Mouse (Mus musculus): ENCODE measurements around the gene Ankrd13b. TPM values are rescaled to one million over a fixed set of nuclear protein-coding genes. Genes with fewer than 3 reads are reported as not detected.

Gene Ankrd13b
- polyA plus RNA-seq, 1 experiment from 2014 or later, result 11.6 TPM

GRCm38 (mm10) chr11:77511336-77511735 is 21.9 kb upstream of the Ankrd13b start:
- Histone ChIP-seq H3K4me2 (ENCODE audit: low read depth, low read length) (peak overlapping the region; percentile 97; the same call in 1 of the 2 replicates), H3K27ac (replicated peaks; ENCODE audit: low read depth, low read length) (no peak overlapping the region), H3K9me3 (ENCODE audit: control insufficient read depth, low read length) (no peaks in the 10 kb centered on the region), H3K4me1 (ENCODE audit: control insufficient read depth, insufficient read depth, low read length) (peaks cover 37% of the 10 kb centered on the region), H3K4me3 (ENCODE audit: low read depth, low read length) (no peak overlapping the region), H3K9ac (ENCODE audit: low read depth, low read length) (no peak overlapping the region), H3K36me3 (ENCODE audit: control insufficient read depth, insufficient read depth, low read length) (peaks cover 24% of the 10 kb centered on the region), H3K27me3 (replicated peaks; ENCODE audit: control insufficient read depth, insufficient read depth, low read length) (peaks cover 19% of the 10 kb centered on the region)
- 64% methylated on average over 5 of the region's 5 CpGs for whole genome bisulfite sequencing
- DNase-seq (ENCODE audit: low spot score) (no peak), ATAC-seq (ENCODE audit: low read depth) (no peak)

GRCm38 (mm10) chr11:77508068-77509021 is 18.9 kb upstream of the Ankrd13b start:
- H3K4me1 ChIP-seq (ENCODE audit: control insufficient read depth, insufficient read depth, low read length), result peaks cover 18% of the 10 kb centered on the region
- H3K9ac ChIP-seq (ENCODE audit: low read depth, low read length), result peak overlapping the region; percentile 63
- H3K27ac ChIP-seq (replicated peaks; ENCODE audit: low read depth, low read length), result peak overlapping the region; percentile 45; the same call in 1 of the 2 replicates
- peak overlapping the region; percentile 38 for H3K4me3 ChIP-seq (ENCODE audit: low read depth, low read length)
- WGBS, result 13% methylated on average over 38 of the region's 49 CpGs
- ATAC-seq (ENCODE audit: low read depth) (peak; percentile 70), DNase-seq (ENCODE audit: low spot score) (peak; percentile 92)
- no peaks in the 10 kb centered on the region for H3K9me3 ChIP-seq (ENCODE audit: control insufficient read depth, low read length)
- peaks cover 54% of the 10 kb centered on the region for H3K36me3 ChIP-seq (ENCODE audit: control insufficient read depth, insufficient read depth, low read length)
- H3K4me2 ChIP-seq (ENCODE audit: low read depth, low read length), result peak overlapping the region; percentile 73
- H3K27me3 ChIP-seq (replicated peaks; ENCODE audit: control insufficient read depth, insufficient read depth, low read length), result no peaks in the 10 kb centered on the region

GRCm38 (mm10) chr11:77507426-77507825 is 17.9 kb upstream of the Ankrd13b start:
- 69% methylated on average over 4 of the region's 4 CpGs for WGBS
- H3K9me3 ChIP-seq (ENCODE audit: control insufficient read depth, low read length), result no peaks in the 10 kb centered on the region
- no peak overlapping the region for H3K4me3 ChIP-seq (ENCODE audit: low read depth, low read length)
- peaks cover 16% of the 10 kb centered on the region for H3K4me1 ChIP-seq (ENCODE audit: control insufficient read depth, insufficient read depth, low read length)
- no peak overlapping the region for H3K9ac ChIP-seq (ENCODE audit: low read depth, low read length)
- H3K4me2 ChIP-seq (ENCODE audit: low read depth, low read length), result no peak overlapping the region
- no peak overlapping the region for H3K27ac ChIP-seq (replicated peaks; ENCODE audit: low read depth, low read length)
- DNase-seq (ENCODE audit: low spot score) (no peak), ATAC-seq (ENCODE audit: low read depth) (0 out of 2 replicates have a peak, but pooled peaks have one; percentile 3)
- peaks cover 63% of the 10 kb centered on the region for H3K36me3 ChIP-seq (ENCODE audit: control insufficient read depth, insufficient read depth, low read length)
- no peaks in the 10 kb centered on the region for H3K27me3 ChIP-seq (replicated peaks; ENCODE audit: control insufficient read depth, insufficient read depth, low read length)

- no peak for DNase-seq (ENCODE audit: low spot score)
- no peak overlapping the region for H3K4me3 ChIP-seq (ENCODE audit: low read depth, low read length)
- H3K4me1 ChIP-seq (ENCODE audit: control insufficient read depth, insufficient read depth, low read length), result peaks cover 11% of the 10 kb centered on the region
- H3K9me3 ChIP-seq (ENCODE audit: control insufficient read depth, low read length), result no peaks in the 10 kb centered on the region
- 0 out of 2 replicates have a peak overlapping the region, but pooled peaks have one; percentile 48 for H3K27ac ChIP-seq (replicated peaks; ENCODE audit: low read depth, low read length)
- H3K36me3 ChIP-seq (ENCODE audit: control insufficient read depth, insufficient read depth, low read length), result peaks cover 68% of the 10 kb centered on the region
- H3K9ac ChIP-seq (ENCODE audit: low read depth, low read length), result no peak overlapping the region
- H3K4me2 ChIP-seq (ENCODE audit: low read depth, low read length), result no peak overlapping the region
- 74% methylated on average over 6 of the region's 6 CpGs for WGBS
- no peaks in the 10 kb centered on the region for H3K27me3 ChIP-seq (replicated peaks; ENCODE audit: control insufficient read depth, insufficient read depth, low read length)
- no peak for ATAC-seq (ENCODE audit: low read depth)
These were observed 17.5 kb upstream of the Ankrd13b start for GRCm38 (mm10) chr11:77506941-77507340.

GRCm38 (mm10) chr11:77506273-77506672 is 16.8 kb upstream of the Ankrd13b start:
- H3K4me1 ChIP-seq (ENCODE audit: control insufficient read depth, insufficient read depth, low read length), result peaks cover 7% of the 10 kb centered on the region
- H3K4me2 ChIP-seq (ENCODE audit: low read depth, low read length), result no peak overlapping the region
- DNase-seq (ENCODE audit: low spot score) (no peak), ATAC-seq (ENCODE audit: low read depth) (no peak)
- 80% methylated on average over 4 of the region's 14 CpGs for WGBS
- no peak overlapping the region for H3K9ac ChIP-seq (ENCODE audit: low read depth, low read length)
- no peak overlapping the region for H3K4me3 ChIP-seq (ENCODE audit: low read depth, low read length)
- H3K27me3 ChIP-seq (replicated peaks; ENCODE audit: control insufficient read depth, insufficient read depth, low read length), result no peaks in the 10 kb centered on the region
- no peaks in the 10 kb centered on the region for H3K9me3 ChIP-seq (ENCODE audit: control insufficient read depth, low read length)
- H3K27ac ChIP-seq (replicated peaks; ENCODE audit: low read depth, low read length), result no peak overlapping the region
- H3K36me3 ChIP-seq (ENCODE audit: control insufficient read depth, insufficient read depth, low read length), result peaks cover 70% of the 10 kb centered on the region

GRCm38 (mm10) chr11:77505291-77505980 is 16.0 kb upstream of the Ankrd13b start:
- Histone ChIP-seq H3K9ac (ENCODE audit: low read depth, low read length) (no peak overlapping the region), H3K9me3 (ENCODE audit: control insufficient read depth, low read length) (no peaks in the 10 kb centered on the region), H3K4me2 (ENCODE audit: low read depth, low read length) (no peak overlapping the region), H3K27ac (replicated peaks; ENCODE audit: low read depth, low read length) (no peak overlapping the region), H3K27me3 (replicated peaks; ENCODE audit: control insufficient read depth, insufficient read depth, low read length) (no peaks in the 10 kb centered on the region), H3K4me1 (ENCODE audit: control insufficient read depth, insufficient read depth, low read length) (peaks cover 7% of the 10 kb centered on the region), H3K36me3 (ENCODE audit: control insufficient read depth, insufficient read depth, low read length) (peaks cover 78% of the 10 kb centered on the region), H3K4me3 (ENCODE audit: low read depth, low read length) (no peak overlapping the region)
- ATAC-seq (ENCODE audit: low read depth) (no peak), DNase-seq (ENCODE audit: low spot score) (no peak)
- 87% methylated on average over 22 of the region's 22 CpGs for WGBS

- WGBS, result 92% methylated on average over 19 of the region's 19 CpGs
- ATAC-seq (ENCODE audit: low read depth) (no peak), DNase-seq (ENCODE audit: low spot score) (no peak)
- no peak overlapping the region for H3K27ac ChIP-seq (replicated peaks; ENCODE audit: low read depth, low read length)
- H3K9ac ChIP-seq (ENCODE audit: low read depth, low read length), result 0 out of 2 replicates have a peak overlapping the region, but pooled peaks have one; percentile 8
- H3K4me2 ChIP-seq (ENCODE audit: low read depth, low read length), result no peak overlapping the region
- H3K4me1 ChIP-seq (ENCODE audit: control insufficient read depth, insufficient read depth, low read length), result peaks cover 7% of the 10 kb centered on the region
- H3K27me3 ChIP-seq (replicated peaks; ENCODE audit: control insufficient read depth, insufficient read depth, low read length), result no peaks in the 10 kb centered on the region
- H3K9me3 ChIP-seq (ENCODE audit: control insufficient read depth, low read length), result no peaks in the 10 kb centered on the region
- H3K36me3 ChIP-seq (ENCODE audit: control insufficient read depth, insufficient read depth, low read length), result peaks cover 89% of the 10 kb centered on the region
- no peak overlapping the region for H3K4me3 ChIP-seq (ENCODE audit: low read depth, low read length)
These were observed 14.9 kb upstream of the Ankrd13b start for GRCm38 (mm10) chr11:77504377-77504776.

GRCm38 (mm10) chr11:77503511-77503910 is 14.0 kb upstream of the Ankrd13b start:
- H3K27ac ChIP-seq (replicated peaks; ENCODE audit: low read depth, low read length), result peak overlapping the region; percentile 33
- no peaks in the 10 kb centered on the region for H3K9me3 ChIP-seq (ENCODE audit: control insufficient read depth, low read length)
- H3K4me3 ChIP-seq (ENCODE audit: low read depth, low read length), result no peak overlapping the region
- H3K27me3 ChIP-seq (replicated peaks; ENCODE audit: control insufficient read depth, insufficient read depth, low read length), result no peaks in the 10 kb centered on the region
- no peak overlapping the region for H3K4me2 ChIP-seq (ENCODE audit: low read depth, low read length)
- ATAC-seq (ENCODE audit: low read depth) (peak; percentile 10; the same call in 1 of the 2 replicates), DNase-seq (ENCODE audit: low spot score) (peak; percentile 47)
- peaks cover 4% of the 10 kb centered on the region for H3K4me1 ChIP-seq (ENCODE audit: control insufficient read depth, insufficient read depth, low read length)
- WGBS, result 47% methylated on average over 3 of the region's 3 CpGs
- peaks cover 84% of the 10 kb centered on the region for H3K36me3 ChIP-seq (ENCODE audit: control insufficient read depth, insufficient read depth, low read length)
- H3K9ac ChIP-seq (ENCODE audit: low read depth, low read length), result no peak overlapping the region
